Mouse (Mus musculus): ENCODE results near the gene Hdac9.

GRCm38 (mm10) chr12:34714266-34714939 lies 202.5 kb downstream of the Hdac9 start:
- TF ChIP-seq CTCF (IDR thresholded peaks at IDR 0.05; ENCODE audit: low read depth, low read length): no peak
- no peak for TF ChIP-seq GATA1 (IDR thresholded peaks at IDR 0.05; ENCODE audit: borderline replicate concordance, low read length)
- TF ChIP-seq TAL1 (conservative IDR thresholded peaks at IDR 0.05; ENCODE audit: low read depth, low read length): no peak
- TF ChIP-seq GATA2 (IDR thresholded peaks at IDR 0.05; ENCODE audit: borderline replicate concordance, low read depth, low read length): no peak
